Mouse (Mus musculus) heart, embryonic 11.5 days (tissue): ENCODE results near the gene Actbl2. TPM values are rescaled to one million over a fixed set of nuclear protein-coding genes. Genes with fewer than 3 reads are reported as not detected.

Experiments
- ATAC-seq: fragments of 200-750 bp; cut with Nextera tagmentation; replicated peaks from 2 replicates; pipeline ENCODE4 v1.8.0; 2017; ENCODE audit warnings: moderate library complexity; ENCODE audit not compliant: insufficient number of reproducible peaks, low FRiP score, low TSS enrichment
- H3K27ac ChIP-seq: fragments of 300-500 bp; sonication (generic); 2 replicates; pipeline ENCODE4 v1.5.1; 2014; ENCODE audit warnings: mild to moderate bottlenecking, low read depth, low read length
- H3K27me3 ChIP-seq: fragments of 300-500 bp; sonication (generic); 2 replicates; pipeline ENCODE4 v1.6.1; 2014; ENCODE audit warnings: mild to moderate bottlenecking, low read length, mixed read lengths; ENCODE audit not compliant: control insufficient read depth, insufficient read depth
- H3K36me3 ChIP-seq: fragments of 300-500 bp; sonication (generic); 2 replicates; pipeline ENCODE4 v1.6.1; 2014; ENCODE audit warnings: mild to moderate bottlenecking, low read length, moderate library complexity, mixed read lengths; ENCODE audit not compliant: control insufficient read depth, insufficient read depth
- H3K4me1 ChIP-seq: fragments of 300-500 bp; sonication (generic); 2 replicates; pipeline ENCODE4 v1.6.1; 2014; ENCODE audit warnings: low read length; ENCODE audit not compliant: control insufficient read depth, insufficient read depth
- H3K4me2 ChIP-seq: fragments of 300-500 bp; sonication (generic); 2 replicates; pipeline ENCODE4 v1.6.1; 2014; ENCODE audit warnings: mild to moderate bottlenecking, moderate library complexity
- H3K4me3 ChIP-seq: fragments of 300-500 bp; sonication (generic); 2 replicates; pipeline ENCODE4 v1.5.1; 2014; ENCODE audit warnings: low read depth, low read length
- H3K9ac ChIP-seq: fragments of 300-500 bp; sonication (generic); 2 replicates; pipeline ENCODE4 v1.6.1; 2014; ENCODE audit warnings: mild to moderate bottlenecking, low read depth, low read length, moderate library complexity
- H3K9me3 ChIP-seq: fragments of 300-500 bp; sonication (generic); replicated peaks from 2 replicates; pipeline ENCODE4 v1.6.1; 2016; ENCODE audit warnings: low read length; ENCODE audit not compliant: control insufficient read depth
- WGBS: fragments of 180-500 bp; shearing (Covaris S2); extraction: QIAGEN DNeasy Blood & Tissue Kit; methylation state at CpG from one replicate; pipeline ENCODE4 v1.1.7; 2014; ENCODE audit not compliant: insufficient replicate concordance; 5-methylcytosine and 5-hydroxymethylcytosine counted together
- polyA plus RNA-seq: library from polyadenylated mRNA; unstranded; fragments of >200 nt; fragmentation: Nextera tagmentation; extraction: Ambion mirVana; gene quantifications from 2 replicates; pipeline ENCODE4 v1.2.1, GENCODE M21; 2014

Gene Actbl2
- polyA plus RNA-seq, 1 experiment from 2014 or later: not detected

DNA sequence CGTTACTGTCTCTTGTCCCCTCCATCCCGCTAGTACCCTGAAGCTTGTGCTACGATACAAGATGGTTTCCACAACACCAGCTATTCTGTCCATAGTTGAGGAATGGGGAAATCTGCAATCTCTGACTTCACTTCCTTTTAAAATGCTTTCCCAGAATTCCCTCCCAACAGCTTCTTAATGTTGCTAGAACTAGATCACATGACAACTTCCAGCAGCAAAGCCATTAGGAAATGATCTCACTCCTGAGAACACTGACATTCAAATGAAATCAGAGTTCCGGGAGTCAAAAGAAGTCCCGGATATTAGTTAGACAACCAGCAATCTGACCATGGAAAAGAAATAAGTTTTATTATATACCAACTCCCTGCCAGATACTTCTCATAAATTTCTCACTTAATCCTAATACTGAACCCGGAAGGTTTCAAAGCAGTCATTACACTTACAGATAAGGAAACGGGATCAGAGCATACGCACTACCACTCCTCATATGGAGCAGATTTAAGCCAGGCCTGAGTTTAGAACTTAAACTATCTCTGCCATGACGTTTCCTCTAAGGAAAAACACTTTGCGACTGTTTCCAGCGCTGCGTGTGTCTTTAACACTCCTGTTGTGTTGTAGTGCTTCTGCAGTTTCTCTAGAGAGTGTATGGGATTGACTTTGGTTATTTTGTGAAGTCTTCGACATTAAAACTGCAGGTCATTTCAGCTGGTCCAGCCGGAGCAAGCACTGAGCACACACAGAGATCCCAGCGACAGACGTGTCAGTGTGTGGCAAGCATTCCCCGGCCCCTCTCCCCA is 36.5 kb downstream of the Actbl2 start:
- no peak overlapping the region for H3K4me3 ChIP-seq
- no peaks in the 10 kb centered on the region for H3K9me3 ChIP-seq
- peak overlapping the region; percentile 87 for H3K27ac ChIP-seq
- ATAC-seq: no peak; the same call in 1 of the 2 replicates
- H3K4me2 ChIP-seq: peak overlapping the region; percentile 27; the same call in 1 of the 2 replicates
- no peaks in the 10 kb centered on the region; the same call in 1 of the 2 replicates for H3K36me3 ChIP-seq
- WGBS: 44% methylated on average over 17 of the region's 17 CpGs
- no peaks in the 10 kb centered on the region for H3K27me3 ChIP-seq
- H3K4me1 ChIP-seq: peaks cover 11% of the 10 kb centered on the region; the same call in 1 of the 2 replicates
- H3K9ac ChIP-seq: peak overlapping the region; percentile 28; the same call in 1 of the 2 replicates

- H3K4me1 ChIP-seq: peaks cover 11% of the 10 kb centered on the region; the same call in 1 of the 2 replicates
- no peaks in the 10 kb centered on the region; the same call in 1 of the 2 replicates for H3K36me3 ChIP-seq
- peak overlapping the region; percentile 27; the same call in 1 of the 2 replicates for H3K4me2 ChIP-seq
- H3K9ac ChIP-seq: no peak overlapping the region
- H3K27me3 ChIP-seq: no peaks in the 10 kb centered on the region
- 0 out of 2 replicates have a peak, but pooled peaks have one; percentile 51 for ATAC-seq
- WGBS: 47% methylated on average over 7 of the region's 7 CpGs
- no peaks in the 10 kb centered on the region for H3K9me3 ChIP-seq
- peak overlapping the region; percentile 87 for H3K27ac ChIP-seq
- H3K4me3 ChIP-seq: no peak overlapping the region
These were observed 37.2 kb downstream of the Actbl2 start for GRCm38 (mm10) chr13:111291958-111292493.

GRCm38 (mm10) chr13:111293478-111293877 is 38.7 kb downstream of the Actbl2 start:
- H3K4me2 ChIP-seq: no peak overlapping the region
- H3K36me3 ChIP-seq: no peaks in the 10 kb centered on the region; the same call in 1 of the 2 replicates
- H3K27ac ChIP-seq: no peak overlapping the region
- 85% methylated on average over 2 of the region's 2 CpGs for WGBS
- H3K9ac ChIP-seq: no peak overlapping the region
- no peak for ATAC-seq
- H3K4me3 ChIP-seq: no peak overlapping the region
- H3K4me1 ChIP-seq: peaks cover 11% of the 10 kb centered on the region; the same call in 1 of the 2 replicates
- no peaks in the 10 kb centered on the region for H3K27me3 ChIP-seq
- no peaks in the 10 kb centered on the region for H3K9me3 ChIP-seq

DNA sequence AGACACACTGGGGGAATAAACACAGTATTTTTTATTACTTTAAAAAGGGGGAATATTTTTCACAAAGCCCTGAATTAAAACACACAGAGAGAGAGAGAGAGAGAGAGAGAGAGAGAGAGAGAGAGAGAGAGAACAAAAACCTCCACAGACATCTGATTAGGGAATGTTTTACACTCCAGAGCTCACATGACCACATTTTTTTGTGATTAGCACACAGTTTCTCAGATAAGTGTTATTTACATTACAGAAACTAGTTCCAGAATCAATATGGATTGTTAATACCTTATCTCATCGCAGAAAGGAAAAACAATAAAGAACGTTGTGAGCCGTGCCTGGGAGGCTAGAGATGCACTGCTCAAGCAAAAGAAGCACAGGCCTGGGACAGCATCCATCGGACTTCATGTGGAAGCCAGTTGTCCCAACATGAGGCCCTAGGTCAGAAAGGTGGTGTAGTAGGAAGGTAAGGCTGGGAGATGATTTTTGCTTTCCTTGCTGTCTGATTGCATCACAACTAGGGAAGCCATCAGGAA is 40.2 kb downstream of the Actbl2 start:
- no peak overlapping the region for H3K4me2 ChIP-seq
- no peaks in the 10 kb centered on the region; the same call in 1 of the 2 replicates for H3K36me3 ChIP-seq
- no peak overlapping the region for H3K27ac ChIP-seq
- H3K4me3 ChIP-seq: no peak overlapping the region
- H3K4me1 ChIP-seq: peaks cover 11% of the 10 kb centered on the region; the same call in 1 of the 2 replicates
- 0 out of 2 replicates have a peak, but pooled peaks have one; percentile 36 for ATAC-seq
- WGBS: 32% methylated on average over 4 of the region's 4 CpGs
- H3K9ac ChIP-seq: no peak overlapping the region
- H3K27me3 ChIP-seq: no peaks in the 10 kb centered on the region
- H3K9me3 ChIP-seq: no peaks in the 10 kb centered on the region

DNA sequence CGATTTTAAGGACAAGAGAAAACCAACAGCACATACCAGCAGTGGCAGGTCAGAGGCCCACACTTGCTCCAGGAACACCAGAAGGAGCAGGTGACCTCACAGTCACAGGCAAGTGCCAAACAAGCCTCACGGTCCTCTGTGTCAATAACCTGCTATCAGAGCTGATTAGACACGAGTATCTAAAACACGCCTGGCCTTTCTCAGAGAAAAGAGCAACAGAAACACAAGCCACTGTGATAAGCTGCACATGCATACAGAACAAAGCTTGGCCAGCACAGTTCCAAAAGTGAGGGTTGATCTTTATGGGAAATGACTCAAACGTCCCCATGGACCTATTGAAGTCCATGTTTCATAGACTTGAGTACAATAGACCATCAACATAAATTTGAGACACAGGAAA is 41.2 kb downstream of the Actbl2 start:
- H3K4me2 ChIP-seq: no peak overlapping the region

DNA sequence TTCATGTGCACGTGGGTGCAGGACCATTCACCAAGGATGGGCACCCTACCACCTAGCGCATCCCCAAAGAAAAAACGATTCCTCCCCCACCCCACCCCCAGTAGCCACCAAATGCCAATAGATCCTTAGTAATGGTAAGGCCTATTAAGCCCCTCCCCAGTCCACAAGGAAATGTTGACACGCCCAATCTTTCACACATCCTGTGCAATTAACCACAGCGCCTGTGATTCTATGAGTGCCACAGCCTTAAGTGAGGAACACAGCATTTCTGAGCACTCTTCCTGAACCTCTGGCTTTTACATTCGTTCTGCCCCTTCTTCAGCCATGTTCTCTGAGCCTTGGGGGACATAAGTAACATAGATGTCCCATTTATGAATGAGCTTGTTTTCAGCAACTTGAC is 42.8 kb downstream of the Actbl2 start:
- Histone ChIP-seq H3K27ac (no peak overlapping the region), H3K4me1 (peaks cover 8% of the 10 kb centered on the region; the same call in 1 of the 2 replicates), H3K9me3 (no peaks in the 10 kb centered on the region), H3K9ac (no peak overlapping the region), H3K4me2 (no peak overlapping the region), H3K36me3 (no peaks in the 10 kb centered on the region), H3K4me3 (no peak overlapping the region), H3K27me3 (no peaks in the 10 kb centered on the region)
- 85% methylated on average over 6 of the region's 6 CpGs for WGBS
- no peak for ATAC-seq

More for the DNA sequence above, 41.2 kb downstream of the Actbl2 start:
- H3K4me1 ChIP-seq: peaks cover 11% of the 10 kb centered on the region; the same call in 1 of the 2 replicates
- peak; percentile 71 for ATAC-seq
- no peak overlapping the region for H3K4me3 ChIP-seq
- no peak overlapping the region for H3K27ac ChIP-seq
- WGBS: 14% methylated on average over 5 of the region's 5 CpGs
- no peaks in the 10 kb centered on the region for H3K9me3 ChIP-seq
- no peak overlapping the region for H3K9ac ChIP-seq
- H3K36me3 ChIP-seq: no peaks in the 10 kb centered on the region; the same call in 1 of the 2 replicates
- no peaks in the 10 kb centered on the region for H3K27me3 ChIP-seq

DNA sequence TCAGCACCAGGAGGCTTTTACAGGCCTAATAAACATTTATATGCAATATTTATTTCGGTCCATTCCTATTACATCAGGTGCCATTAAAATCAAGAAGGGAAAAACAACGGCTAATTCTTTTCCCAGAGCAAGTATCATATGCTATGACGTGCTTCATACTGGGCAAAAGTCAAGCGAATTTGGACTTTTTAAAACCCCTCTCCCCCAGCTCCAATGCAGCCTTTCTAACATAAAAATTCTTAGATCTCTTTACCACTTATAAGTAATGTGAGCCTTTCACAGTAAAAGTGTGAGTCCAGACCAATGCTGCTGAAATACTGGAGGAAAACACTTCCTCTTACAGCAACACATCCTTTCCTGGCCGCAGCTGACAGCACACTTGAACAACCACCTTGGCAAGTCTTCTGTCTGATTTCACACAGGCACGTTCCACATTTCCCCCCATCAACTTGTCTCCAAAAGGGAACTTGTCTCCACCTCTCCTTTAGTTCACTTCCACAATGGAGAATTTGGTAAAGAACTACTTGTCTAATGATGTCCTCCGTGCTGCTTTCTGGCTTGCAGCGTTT is 44.4 kb downstream of the Actbl2 start:
- 73% methylated on average over 8 of the region's 8 CpGs for WGBS

DNA sequence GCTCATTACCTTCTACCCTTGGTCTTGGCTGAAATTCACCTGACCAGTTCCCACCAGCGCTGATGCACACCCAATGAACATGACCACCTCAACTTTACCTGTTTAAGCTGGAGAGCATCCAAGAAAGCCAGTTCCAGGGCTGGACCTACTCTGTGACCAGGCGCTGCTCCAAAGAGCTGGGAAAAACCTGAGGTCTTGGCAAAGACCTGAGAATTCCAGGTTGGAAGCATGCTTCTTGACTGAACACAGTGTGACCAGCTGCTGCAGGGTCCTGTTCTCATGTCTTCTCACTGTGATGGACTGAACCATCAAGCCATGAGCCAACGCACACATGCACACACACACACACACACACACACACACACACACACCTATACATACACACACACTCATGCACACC is 46.0 kb downstream of the Actbl2 start:
- ATAC-seq: no peak
- Histone ChIP-seq H3K9me3 (no peaks in the 10 kb centered on the region), H3K27me3 (no peaks in the 10 kb centered on the region), H3K36me3 (no peaks in the 10 kb centered on the region), H3K27ac (no peak overlapping the region), H3K9ac (no peak overlapping the region), H3K4me2 (no peak overlapping the region), H3K4me1 (peaks cover 3% of the 10 kb centered on the region; the same call in 1 of the 2 replicates), H3K4me3 (no peak overlapping the region)
- 87% methylated on average over 3 of the region's 3 CpGs for WGBS

More for the DNA sequence above, 44.4 kb downstream of the Actbl2 start:
- no peak for ATAC-seq
- Histone ChIP-seq H3K36me3 (no peaks in the 10 kb centered on the region), H3K9me3 (no peaks in the 10 kb centered on the region), H3K4me3 (no peak overlapping the region), H3K4me2 (no peak overlapping the region), H3K4me1 (peaks cover 8% of the 10 kb centered on the region; the same call in 1 of the 2 replicates), H3K27me3 (no peaks in the 10 kb centered on the region), H3K27ac (no peak overlapping the region), H3K9ac (no peak overlapping the region)
